Mouse (Mus musculus) mouse trophoblast stem cell (cell line): ENCODE measurements at regions not wholly inside any gene's neighbourhood (a gene's known extent, or its start where the extent isn't known, plus 50 kb on each side); places are given as distances from the start of the nearest gene placed in this dataset.

Experiments used
- in situ Hi-C, 2 experiments: fragments of 300-500 bp; cut with MseI, MboI; formaldehyde crosslinking; loops; 2 replicates in 1 of 2; 3 replicates in 1 of 2; pipeline ENCODE4 v1.15.1; 2025

GRCm38 (mm10) chr7:121589088-121589605, 117.9 kb downstream of the Usp31 start:
- in situ Hi-C loops: no loop called here

DNA sequence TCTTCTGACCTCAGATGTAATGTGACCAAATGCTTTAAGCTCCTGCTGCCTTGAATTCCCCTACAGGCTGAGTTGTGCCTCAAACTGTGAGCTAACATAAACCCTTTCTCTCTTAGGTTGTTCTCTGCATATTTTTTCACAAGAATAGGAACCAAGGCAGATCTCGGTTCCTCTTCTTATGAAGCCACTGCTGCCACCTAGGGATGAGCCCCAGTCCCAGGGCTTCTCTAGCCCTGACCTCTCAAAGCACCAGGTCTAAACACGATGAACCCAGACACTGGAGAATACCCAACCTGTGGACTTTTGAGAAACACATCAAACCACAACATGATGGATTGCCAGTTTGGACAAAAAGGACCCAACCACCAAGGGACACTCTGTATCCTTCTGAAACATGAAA, 119.3 kb downstream of the Usp31 start:
- in situ Hi-C loops: no loop called here

DNA sequence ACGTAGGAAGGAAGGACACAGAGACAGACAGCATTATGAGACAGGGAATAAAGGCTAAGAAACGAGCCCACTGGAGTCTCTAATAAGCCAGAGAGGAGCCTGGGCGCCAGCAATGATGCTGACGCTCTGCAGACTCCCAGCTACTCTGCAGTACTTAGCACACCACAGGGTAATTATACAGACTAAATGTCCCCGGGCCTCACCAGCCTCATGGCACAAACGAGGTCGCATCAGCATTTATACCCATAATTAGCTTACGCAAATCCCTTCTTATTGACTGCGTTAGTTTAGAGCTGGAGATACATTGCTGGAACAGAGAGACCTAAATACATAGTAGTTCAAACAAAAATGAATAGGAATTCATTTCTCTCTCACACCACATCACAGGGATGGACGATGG, 121.3 kb downstream of the Usp31 start:
- in situ Hi-C loops: no loop called here

DNA sequence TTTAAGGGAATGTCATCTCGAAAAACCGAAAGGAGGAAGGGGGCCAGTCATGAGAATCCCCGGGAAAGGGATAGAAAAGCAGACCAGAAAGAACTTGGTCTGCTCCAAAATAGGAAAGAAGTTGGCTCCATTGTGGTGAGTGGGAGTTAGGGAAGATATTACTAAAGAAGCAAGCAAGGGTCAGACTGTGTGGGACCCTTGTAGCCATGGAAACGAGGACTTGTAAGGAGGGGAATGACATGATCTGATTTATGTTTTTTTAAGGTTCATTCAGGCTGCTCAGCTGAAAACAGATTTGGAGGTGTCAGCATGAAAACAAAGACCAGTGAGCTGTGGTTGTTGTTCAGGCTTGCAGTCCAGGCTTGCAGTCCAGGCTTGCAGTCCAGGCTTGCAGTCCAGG, 127.6 kb downstream of the Usp31 start:
- in situ Hi-C loops: no loop called here

GRCm38 (mm10) chr7:121572681-121573335, 134.2 kb downstream of the Usp31 start:
- in situ Hi-C loops: no loop called here

DNA sequence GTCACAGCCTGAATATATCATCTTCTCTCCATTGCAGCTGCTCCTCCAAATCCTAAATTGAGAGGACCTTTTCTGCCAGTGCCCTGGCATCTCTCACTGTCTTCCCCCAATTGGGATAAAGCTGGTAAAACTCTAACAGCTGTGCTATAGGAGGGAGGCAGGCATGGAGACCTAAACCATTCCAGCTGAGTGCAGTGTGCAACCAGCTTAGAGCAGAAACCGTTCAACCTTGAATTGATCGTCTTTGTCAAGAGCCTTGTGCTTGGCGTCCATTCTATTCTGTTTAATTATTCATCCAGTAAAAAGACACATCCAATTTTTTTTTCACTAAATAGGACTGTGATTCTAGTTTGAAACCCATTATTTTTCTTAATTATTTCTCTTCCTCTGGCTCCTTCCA, 135.3 kb downstream of the Usp31 start:
- in situ Hi-C loops: no loop called here

- in situ Hi-C loops: no loop called here
Observed at GRCm38 (mm10) chr7:121571292-121571691, 135.8 kb downstream of the Usp31 start.

GRCm38 (mm10) chr7:121569248-121569647, 137.8 kb downstream of the Usp31 start:
- in situ Hi-C loops: loop anchor here in 1 of 2 experiments (10.0 kb wide), 1 partner anchor 314 kb away; no protein-coding TSS in a partner anchor

- in situ Hi-C loops: loop anchor here in 1 of 2 experiments (10.0 kb wide), 1 partner anchor 313 kb away; no protein-coding TSS in a partner anchor
Observed at GRCm38 (mm10) chr7:121568064-121568463, 139.0 kb downstream of the Usp31 start.

- in situ Hi-C loops: loop anchor here in 1 of 2 experiments (5.0 to 10.0 kb wide), 2 partner anchors 76 to 309 kb away; no protein-coding TSS in a partner anchor
Observed at GRCm38 (mm10) chr7:121563526-121563925, 143.5 kb downstream of the Usp31 start.

DNA sequence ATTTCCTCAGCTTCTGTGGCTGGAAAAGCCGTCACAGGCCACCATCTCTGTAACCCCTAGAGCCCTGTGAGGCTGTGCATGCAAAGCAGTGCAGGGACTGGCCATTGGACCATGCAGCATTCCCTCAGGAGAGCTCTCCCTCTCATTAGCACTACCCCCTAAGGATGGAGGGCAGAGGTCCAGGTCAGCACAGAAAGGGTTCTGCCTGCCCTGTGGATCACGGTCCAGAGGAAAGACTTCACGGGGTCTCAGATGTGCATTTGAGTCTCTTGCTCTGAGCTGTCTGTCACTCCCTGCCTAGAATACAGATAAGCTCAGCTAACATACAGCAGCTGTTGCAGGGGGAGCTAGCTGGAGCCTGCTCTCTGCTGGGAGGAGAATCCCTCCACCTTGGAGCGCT, 151.6 kb downstream of the Usp31 start:
- in situ Hi-C loops: no loop called here
